9 mouse cellular contexts compared by ENCODE assay signal in genomic region chr2:60871001-60871400, GRCm38 (mm10).
DNase-seq lines count a peak whose midpoint lies in the region; ATAC-seq and TF ChIP-seq lines count a peak whose summit lies in the region.
"Had no signal": no experiment of that assay in that cellular context is flagged by ENCODE, and none has a peak within 500 bp of the region (broad histone marks: within the 10 kb centered on the region; RNA-seq: fewer than 3 reads in every experiment).

No protein-coding gene starts in this region.

- H3K36me3 ChIP-seq in kidney, embryonic 16.5 days (ENCODE audit: insufficient read depth, low read length) = no peaks in the 10 kb centered on the region
- H3K36me3 ChIP-seq in G1E (replicated peaks) = peaks cover 48% of the 10 kb centered on the region
- no peaks in the 10 kb centered on the region for H3K36me3 ChIP-seq in embryonic facial prominence, embryonic 10.5 days (replicated peaks)
- no peaks in the 10 kb centered on the region for H3K36me3 ChIP-seq in liver, postnatal 0 days (replicated peaks; ENCODE audit: insufficient read depth, low read length)

- H3K27me3 ChIP-seq in kidney, embryonic 16.5 days (ENCODE audit: insufficient read depth, low read length) = no peaks in the 10 kb centered on the region
- H3K27me3 ChIP-seq in G1E (ENCODE audit: insufficient read depth, low read length) = no peaks in the 10 kb centered on the region
- H3K27me3 ChIP-seq in embryonic facial prominence, embryonic 10.5 days (replicated peaks; ENCODE audit: low read depth, poor library complexity, severe bottlenecking) = peaks cover 19% of the 10 kb centered on the region
- H3K27me3 ChIP-seq in liver, postnatal 0 days (ENCODE audit: insufficient read depth, low read length) = no peaks in the 10 kb centered on the region
- H3K27me3 ChIP-seq: megakaryocyte, embryonic 14.5 days had no signal

- H3K4me2 ChIP-seq in kidney, embryonic 16.5 days (replicated peaks; ENCODE audit: low read depth, low read length) = no peak overlapping the region
- no peak overlapping the region for H3K4me2 ChIP-seq in liver, postnatal 0 days (ENCODE audit: low read depth, low read length)

- H3K27ac ChIP-seq in kidney, embryonic 16.5 days (ENCODE audit: low read length) = peak overlapping the region; percentile 49; the same call in 1 of the 2 replicates
- peak overlapping the region; percentile 36; the same call in 1 of the 2 replicates for H3K27ac ChIP-seq in embryonic facial prominence, embryonic 10.5 days (replicated peaks)
- H3K27ac ChIP-seq in liver, postnatal 0 days (ENCODE audit: low read depth) = 0 out of 2 replicates have a peak overlapping the region, but pooled peaks have one; percentile 12

- H3K4me1 ChIP-seq in kidney, embryonic 16.5 days (ENCODE audit: insufficient read depth, low read length) = peaks cover 60% of the 10 kb centered on the region
- peaks cover 97% of the 10 kb centered on the region for H3K4me1 ChIP-seq in G1E (ENCODE audit: insufficient read depth, low read depth, low read length)
- peaks cover 62% of the 10 kb centered on the region for H3K4me1 ChIP-seq in embryonic facial prominence, embryonic 10.5 days
- H3K4me1 ChIP-seq in liver, postnatal 0 days (ENCODE audit: insufficient read depth) = peaks cover 47% of the 10 kb centered on the region

- no peak overlapping the region for H3K9ac ChIP-seq in kidney, embryonic 16.5 days (replicated peaks; ENCODE audit: low read length)
- H3K9ac ChIP-seq in liver, postnatal 0 days (replicated peaks) = no peak overlapping the region

- no peak overlapping the region for H3K4me3 ChIP-seq in kidney, embryonic 16.5 days (ENCODE audit: low read length)
- H3K4me3 ChIP-seq in G1E (ENCODE audit: low read depth, low read length) = peak overlapping the region; percentile 22; the same call in 1 of the 2 replicates
- H3K4me3 ChIP-seq in embryonic facial prominence, embryonic 10.5 days = no peak overlapping the region
- H3K4me3 ChIP-seq in liver, postnatal 0 days (ENCODE audit: low read depth, low read length) = no peak overlapping the region
- H3K4me3 ChIP-seq: megakaryocyte, embryonic 14.5 days had no signal

- DNase-seq in kidney, postnatal 4 days = no peak
- no peak for DNase-seq in G1E (ENCODE audit: low spot score)
- DNase-seq in embryonic facial prominence, embryonic 10.5 days (ENCODE audit: low spot score) = peak; percentile 25
- no peak for DNase-seq in liver, postnatal 0 days
- DNase-seq in layer of hippocampus, postnatal 25 days (ENCODE audit: extremely low spot score in 1 of 2, low spot score in 1 of 2) = no peak
- DNase-seq in ovary, postnatal 14 days (ENCODE audit: low spot score) = no peak
- DNase-seq: thymus, adult 2 months had no signal

- TF ChIP-seq CTCF in G1E (IDR thresholded peaks at IDR 0.05; ENCODE audit: low read depth, low read length) = no peak
- TF ChIP-seq CTCF in liver, postnatal 0 days (IDR thresholded peaks at IDR 0.05; ENCODE audit: low read depth) = no peak

- H3K9me3 ChIP-seq in kidney, embryonic 16.5 days (ENCODE audit: low read length) = no peaks in the 10 kb centered on the region
- H3K9me3 ChIP-seq in G1E (replicated peaks) = no peaks in the 10 kb centered on the region
- H3K9me3 ChIP-seq in embryonic facial prominence, embryonic 10.5 days = no peaks in the 10 kb centered on the region
- H3K9me3 ChIP-seq in liver, postnatal 0 days (ENCODE audit: low read length) = no peaks in the 10 kb centered on the region
- H3K9me3 ChIP-seq: megakaryocyte, embryonic 14.5 days had no signal

- no peak for TF ChIP-seq EP300 in liver, postnatal 0 days (IDR thresholded peaks at IDR 0.05; ENCODE audit: low read depth)

- ATAC-seq in kidney, embryonic 16.5 days (ENCODE audit: low FRiP score, low TSS enrichment) = peak; percentile 28; the same call in 1 of the 2 replicates
- ATAC-seq in G1E (ENCODE audit: extremely low read depth, insufficient number of reproducible peaks, low FRiP score, poor library complexity, severe bottlenecking) = no peak
- ATAC-seq in liver, postnatal 0 days = no peak

- 35% methylated on average over 5 of the region's 5 CpGs for WGBS in kidney, embryonic 16.5 days
- 6% methylated on average over 5 of the region's 5 CpGs for WGBS in embryonic facial prominence, embryonic 10.5 days
- WGBS in liver, postnatal 0 days (ENCODE audit: insufficient replicate concordance) = 83% methylated on average over 5 of the region's 5 CpGs
